Mouse (Mus musculus) liver, embryonic 14.5 days (tissue): ENCODE data around the gene Stk4.

ENCODE experiments used
- CTCF ChIP-seq: IDR thresholded peaks from 2 replicates; pipeline ENCODE4 v1.5.1; 2016; ENCODE audit warnings: antibody characterized with exemption, low read depth, control low read depth
- EP300 ChIP-seq: IDR thresholded peaks from 2 replicates; pipeline ENCODE4 v1.6.1; 2016; ENCODE audit warnings: antibody characterized with exemption, low read depth

DNA sequence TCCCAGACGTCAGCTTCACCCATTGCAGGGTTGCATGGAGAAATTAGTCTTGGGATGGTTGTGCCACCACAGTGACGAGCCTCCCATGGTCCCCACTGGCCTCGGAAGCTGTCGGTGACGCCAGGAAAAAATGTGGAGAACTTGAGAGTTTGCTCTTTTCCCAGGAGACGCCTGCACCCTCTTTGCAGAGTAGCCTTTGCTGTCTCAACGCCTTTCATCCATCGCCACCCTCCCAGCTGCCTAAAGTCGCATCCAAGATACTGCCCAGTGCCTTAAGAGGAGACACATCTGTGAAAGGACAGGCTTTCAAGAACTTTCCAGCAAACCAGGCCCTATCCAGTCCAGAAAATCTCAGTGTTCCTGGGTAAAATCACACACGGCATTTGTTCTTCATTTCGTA lies 82.2 kb downstream of the Stk4 start:
- TF ChIP-seq EP300, result no peak
- no peak for TF ChIP-seq CTCF
